Mouse (Mus musculus): ENCODE results near the gene Pnkd. TPM values are rescaled to one million over a fixed set of nuclear protein-coding genes. Genes with fewer than 3 reads are reported as not detected.
A peak's percentile ranks its signal among the peaks of the same experiment; 100 is the strongest.
"Not testable (repeated sequence)": the region's sequence is repeated elsewhere in the genome, so short reads cannot be mapped to it uniquely, and the experiment has no call there.

Pnkd gene
- polyA plus RNA-seq, 1 experiment: 101 TPM

DNA sequence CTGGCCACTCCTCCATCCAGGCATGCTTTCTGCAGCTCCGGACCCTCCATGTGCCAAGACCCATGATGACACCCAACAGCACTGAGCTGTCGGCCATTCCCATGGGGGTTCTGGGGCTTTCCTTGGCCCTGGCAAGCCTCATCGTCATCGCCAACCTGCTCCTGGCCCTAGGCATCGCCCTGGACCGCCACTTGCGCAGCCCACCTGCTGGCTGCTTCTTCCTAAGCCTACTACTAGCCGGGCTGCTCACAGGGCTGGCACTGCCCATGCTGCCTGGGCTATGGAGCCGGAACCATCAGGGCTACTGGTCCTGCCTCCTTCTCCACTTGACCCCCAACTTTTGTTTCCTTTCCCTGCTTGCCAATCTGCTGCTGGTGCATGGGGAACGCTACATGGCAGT is 6.2 kb upstream of the Pnkd start, which contains the start of gene Gpbar1:
Gene Gpbar1, plus strand, starts transcription at position 13 of the 400 bp plus-strand sequence.
- no peak for DNase-seq (ENCODE audit: low read depth)

DNA sequence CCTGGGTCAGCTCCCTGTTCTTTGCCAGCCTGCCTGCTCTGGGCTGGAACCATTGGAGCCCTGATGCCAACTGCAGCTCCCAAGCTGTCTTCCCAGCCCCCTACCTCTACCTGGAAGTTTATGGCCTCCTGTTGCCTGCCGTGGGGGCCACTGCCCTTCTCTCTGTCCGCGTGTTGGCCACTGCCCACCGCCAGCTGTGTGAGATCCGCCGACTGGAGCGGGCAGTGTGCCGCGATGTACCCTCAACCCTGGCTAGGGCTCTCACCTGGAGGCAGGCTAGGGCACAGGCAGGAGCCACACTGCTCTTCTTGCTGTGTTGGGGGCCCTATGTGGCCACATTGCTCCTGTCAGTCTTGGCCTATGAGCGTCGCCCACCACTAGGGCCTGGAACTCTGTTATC is 5.7 kb upstream of the Pnkd start:
- no peak for DNase-seq (ENCODE audit: low read depth)

DNA sequence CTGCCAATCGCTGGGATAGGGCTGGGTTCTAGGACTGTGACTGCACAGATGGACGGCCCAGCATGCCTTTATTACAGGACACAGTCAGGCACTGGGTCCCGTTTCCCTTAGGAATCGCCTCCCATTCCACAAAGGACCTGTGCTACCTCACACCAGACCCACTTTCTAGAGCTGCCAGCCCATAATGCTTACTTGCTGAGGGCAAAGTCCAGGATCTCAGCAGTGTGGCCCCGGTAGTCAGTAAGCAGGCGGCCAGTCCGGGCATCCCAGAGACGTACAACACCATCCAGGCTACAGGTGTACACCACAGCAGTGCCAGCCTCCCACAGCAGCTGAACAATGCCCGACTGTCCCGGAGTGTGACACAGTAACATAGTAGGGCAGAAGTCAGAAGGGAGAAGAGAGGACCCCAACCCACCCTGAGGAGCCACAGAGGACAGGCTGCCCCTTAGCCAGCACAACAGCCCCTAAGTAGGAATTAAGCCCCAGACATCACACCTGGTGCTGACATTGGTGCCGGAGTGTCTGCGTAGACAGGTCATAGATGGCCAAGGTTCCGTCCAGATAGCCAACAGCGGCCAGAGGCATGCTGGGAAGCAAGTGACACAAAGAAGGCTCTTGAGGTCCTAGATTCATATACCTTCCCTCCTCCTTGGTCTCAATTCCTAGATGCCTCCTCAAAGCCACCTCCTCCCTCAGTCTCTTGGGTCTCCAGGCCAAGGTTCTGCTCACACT is 4.0 kb upstream of the Pnkd start:
- DNase-seq (ENCODE audit: low read depth): no peak

GRCm38 (mm10) chr1:74281372-74281771 is 3.4 kb upstream of the Pnkd start:
- DNase-seq (ENCODE audit: low read depth): no peak

- no peak for DNase-seq (ENCODE audit: low read depth)
Observed at GRCm38 (mm10) chr1:74281886-74282285, 2.8 kb upstream of the Pnkd start.

DNA sequence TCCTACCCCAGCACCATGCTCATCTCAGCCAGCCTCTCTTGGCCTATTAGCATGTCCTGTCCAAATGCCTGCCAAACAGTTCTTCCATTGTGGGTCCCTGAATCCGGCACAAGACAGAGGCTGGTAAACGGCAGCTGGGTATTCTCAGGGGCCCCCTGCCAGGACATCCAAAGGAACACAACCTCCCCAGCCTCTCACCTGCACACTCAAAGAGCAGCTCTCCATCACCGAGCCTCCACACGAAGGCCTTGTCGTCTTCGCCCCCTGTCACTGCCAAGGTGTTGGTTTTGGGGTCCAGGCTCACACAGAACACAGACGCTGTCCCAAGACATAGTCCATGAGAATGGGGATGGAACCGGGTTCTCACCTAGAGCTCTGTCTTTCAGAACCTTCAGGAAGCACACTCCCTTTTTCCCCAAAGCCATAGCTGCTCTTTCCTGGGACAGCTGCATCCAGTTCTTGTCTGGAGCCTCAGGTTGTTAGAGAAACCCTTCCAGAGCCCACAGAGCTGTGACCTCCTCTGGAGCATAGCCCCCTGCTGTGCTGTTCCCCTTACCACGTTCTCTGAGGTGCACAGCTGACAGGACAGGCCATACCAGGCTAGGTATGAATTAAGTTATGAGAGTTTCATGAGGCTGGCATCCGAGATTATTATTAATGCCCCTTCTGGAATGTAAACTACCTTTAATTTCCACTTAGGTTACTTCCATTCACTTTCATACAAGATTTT is 1.7 kb upstream of the Pnkd start:
- no peak for DNase-seq (ENCODE audit: low read depth)

DNA sequence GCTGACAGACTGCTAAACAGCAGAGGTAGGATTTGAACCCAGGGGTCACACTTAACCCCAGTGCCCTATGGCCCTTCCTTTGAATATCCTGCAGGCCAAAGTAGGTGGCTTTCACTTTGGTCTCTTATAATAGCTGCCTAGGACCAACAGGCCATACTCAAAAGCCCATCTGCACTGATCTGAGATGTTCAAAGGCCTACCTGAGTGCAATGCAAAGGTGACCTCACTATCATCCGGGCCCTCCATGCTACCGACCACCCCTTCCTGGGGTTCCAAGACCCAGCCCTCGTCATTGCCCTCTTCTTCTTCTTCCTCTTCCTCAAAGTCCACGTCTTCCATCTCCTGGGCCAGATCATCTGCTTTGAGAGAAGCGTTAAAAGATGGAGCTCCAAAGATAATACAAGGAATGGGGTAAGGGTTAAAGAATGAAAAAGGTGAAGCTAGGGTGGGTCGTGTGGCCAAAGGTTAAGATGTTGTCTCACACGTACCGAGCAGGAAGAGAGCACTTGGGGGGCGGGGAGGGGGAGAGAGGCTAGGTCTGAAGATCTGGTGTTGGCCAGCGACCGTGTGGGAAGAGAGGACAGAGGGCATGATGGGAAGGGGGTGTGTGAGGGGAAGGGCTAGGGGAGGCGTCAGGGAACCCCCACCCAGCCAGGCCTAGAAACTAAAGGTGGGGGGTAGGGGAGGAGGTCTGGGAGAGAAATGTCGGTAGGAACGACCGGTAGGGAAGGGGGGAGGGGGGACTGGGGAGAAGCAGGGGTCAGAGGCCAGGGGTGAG is 855 bp upstream of the Pnkd start:
- DNase-seq (ENCODE audit: low read depth): no peak

- no peak for DNase-seq (ENCODE audit: low read depth)
Observed at GRCm38 (mm10) chr1:74285212-74286010, 681 bp downstream of the Pnkd start.

DNA sequence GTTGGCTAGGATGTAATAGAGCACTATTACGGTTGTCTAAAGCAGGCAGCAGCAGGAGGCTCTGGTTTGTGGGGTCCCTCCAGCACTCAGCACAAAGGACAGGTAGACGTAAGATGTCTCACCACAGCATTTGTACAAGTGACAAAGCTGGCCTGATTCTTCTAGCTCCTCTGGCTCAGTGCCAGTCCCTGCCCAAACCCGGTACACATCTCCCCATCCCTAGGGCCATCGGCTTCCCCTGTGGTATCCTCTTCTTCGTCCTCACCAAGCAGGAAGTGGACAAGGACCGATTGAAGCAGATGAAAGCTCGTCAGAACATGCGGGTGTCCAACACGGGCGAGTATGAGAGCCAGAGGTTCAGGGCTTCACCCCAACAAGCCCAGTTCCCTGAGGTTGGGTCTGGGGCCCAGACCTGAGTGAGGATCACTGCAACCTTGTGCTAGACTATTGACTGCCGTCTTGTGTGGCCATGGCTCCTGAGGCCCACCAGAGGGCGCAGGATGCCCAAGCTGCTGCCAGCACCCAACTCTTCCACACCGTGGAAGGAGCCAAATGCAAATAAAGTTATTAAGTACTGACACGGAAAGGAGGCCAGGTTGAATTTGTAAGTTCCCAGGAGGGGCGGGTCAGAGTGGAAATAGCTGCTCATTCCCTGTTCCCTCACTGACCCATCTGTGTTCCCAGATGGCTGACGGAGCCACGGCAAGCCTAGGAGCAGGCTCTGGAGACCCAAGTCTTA is 2.3 kb downstream of the Pnkd start:
- DNase-seq (ENCODE audit: low read depth): not testable (repeated sequence)

GRCm38 (mm10) chr1:74288327-74288726 is 3.6 kb downstream of the Pnkd start:
- DNase-seq (ENCODE audit: low read depth): no peak

DNA sequence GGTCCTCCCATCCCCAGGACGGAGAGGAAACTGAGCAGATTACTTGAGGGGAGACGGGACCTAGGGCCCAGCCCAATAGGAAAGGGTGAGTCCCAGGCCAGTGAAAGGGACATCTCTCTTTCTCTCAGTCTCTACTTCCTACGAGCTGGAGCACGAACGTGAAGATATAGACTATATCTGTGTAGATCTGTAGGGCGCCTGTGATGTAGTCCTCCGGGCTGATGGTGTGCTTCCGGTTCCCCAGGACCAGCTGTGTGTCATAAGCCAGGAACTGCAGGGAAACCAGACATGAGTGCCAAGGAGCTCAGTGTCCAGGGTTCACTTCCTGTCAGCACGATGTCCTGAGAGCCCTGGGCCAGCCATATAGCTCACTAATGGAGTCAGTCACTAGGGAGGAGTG is 4.5 kb downstream of the Pnkd start:
- no peak for DNase-seq (ENCODE audit: low read depth)

DNA sequence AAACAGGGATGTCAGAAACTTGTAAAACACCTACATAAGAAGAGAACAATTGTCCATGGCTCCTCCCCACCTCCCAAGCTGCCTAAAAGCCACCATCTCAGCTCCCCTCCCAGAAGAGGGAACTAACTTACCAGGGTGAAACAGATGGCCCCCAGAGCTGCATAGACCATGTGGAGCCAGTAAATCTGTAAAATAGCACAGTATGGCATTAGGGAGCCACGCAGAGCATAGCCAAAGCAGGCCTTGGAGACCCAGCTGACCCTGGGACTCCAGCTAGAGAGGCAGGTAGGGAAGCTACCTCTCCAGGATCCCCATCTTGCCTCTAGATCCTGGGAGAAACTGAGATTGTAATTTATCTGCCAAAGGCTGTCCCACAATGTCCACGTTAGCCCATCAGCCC is 5.0 kb downstream of the Pnkd start:
- no peak for DNase-seq (ENCODE audit: low read depth)

DNA sequence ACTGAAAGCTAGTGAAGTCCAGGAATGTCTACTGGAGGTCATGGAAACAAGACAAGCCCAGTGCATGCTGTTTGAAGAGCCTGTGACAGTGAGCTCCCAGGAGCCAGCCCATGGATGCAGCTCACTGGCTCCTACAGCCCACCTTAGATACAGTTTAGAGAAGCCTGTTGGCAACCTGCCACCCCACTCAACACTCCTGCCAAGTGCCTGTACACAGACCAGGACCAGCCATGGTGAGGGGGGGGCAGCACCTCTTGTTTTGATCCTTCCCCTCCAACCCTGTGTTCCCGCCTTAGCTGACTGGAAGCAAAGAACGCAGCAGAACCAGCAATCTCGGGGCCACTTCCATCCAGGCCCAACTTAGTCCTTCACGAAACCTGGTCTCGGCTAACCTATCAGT is 5.4 kb downstream of the Pnkd start:
- DNase-seq (ENCODE audit: low read depth): no peak

- DNase-seq (ENCODE audit: low read depth): no peak
Observed at GRCm38 (mm10) chr1:74292331-74293020, 7.7 kb downstream of the Pnkd start.

DNA sequence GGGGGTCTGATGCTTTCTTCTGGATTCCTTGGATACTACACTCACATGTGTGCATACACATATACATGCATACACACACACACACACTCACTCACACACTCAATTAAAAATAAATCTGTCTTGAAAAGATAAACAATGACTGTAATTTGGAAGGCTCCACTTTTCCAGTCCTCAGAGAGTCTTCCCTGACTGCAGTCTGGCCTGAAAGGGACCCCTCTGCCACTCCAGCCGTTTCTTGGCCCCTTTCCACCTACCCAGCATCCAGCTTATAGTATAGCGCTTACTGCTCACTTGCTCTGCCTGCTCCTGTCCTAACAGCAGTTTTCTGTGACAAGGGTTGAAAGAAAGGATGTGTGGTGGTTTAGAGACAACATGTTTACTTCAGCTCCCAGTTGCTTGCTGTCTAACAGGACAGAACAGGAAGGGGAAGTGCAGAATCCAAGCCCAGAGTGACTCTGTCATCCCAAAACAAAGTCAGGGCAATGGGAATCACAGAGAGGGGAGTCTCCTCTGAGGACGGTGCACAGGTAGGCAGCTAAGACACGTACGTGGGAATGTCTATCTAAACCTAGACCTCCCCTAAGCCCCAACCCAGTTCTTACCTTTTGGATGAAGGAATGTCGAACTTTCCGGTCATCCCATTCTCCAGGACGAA is 8.7 kb downstream of the Pnkd start:
- DNase-seq (ENCODE audit: low read depth): no peak

- DNase-seq (ENCODE audit: low read depth): no peak
Observed at GRCm38 (mm10) chr1:74294090-74294643, 9.4 kb downstream of the Pnkd start.

- DNase-seq (ENCODE audit: low read depth): peak; percentile 81
Observed at GRCm38 (mm10) chr1:74294733-74295455, 10.2 kb downstream of the Pnkd start.

- peak; percentile 91 for DNase-seq (ENCODE audit: low read depth)
Observed at GRCm38 (mm10) chr1:74295456-74296171, 10.9 kb downstream of the Pnkd start.
